Mouse (Mus musculus): ENCODE data around the gene Pdk3. TPM values are rescaled to one million over a fixed set of nuclear protein-coding genes. Genes with fewer than 3 reads are reported as not detected.

Pdk3 gene
- polyA plus RNA-seq, 1 experiment = 40.9 TPM

DNA sequence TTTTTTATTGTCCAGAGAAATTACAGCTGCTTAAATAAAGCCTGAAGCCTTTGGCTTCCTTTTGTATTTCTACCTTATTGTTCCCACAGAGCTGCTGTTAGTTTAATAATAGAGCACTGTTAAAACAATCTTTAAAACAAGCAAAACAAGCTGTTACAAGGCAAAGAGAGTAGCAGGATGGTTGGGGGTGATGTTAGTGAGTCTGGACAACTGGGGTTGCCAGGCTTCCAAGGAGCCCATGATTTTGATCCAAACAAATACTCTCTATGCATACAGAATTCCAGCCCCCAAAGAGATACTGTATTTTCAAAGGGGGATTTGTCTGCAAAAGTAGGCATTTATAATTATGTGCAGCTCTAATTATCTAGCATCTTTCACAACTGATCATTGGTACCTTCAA lies 99.6 kb downstream of the Pdk3 start:
- H3K4me1 ChIP-seq (ENCODE audit: control insufficient read depth, insufficient read depth, low read length) = no peaks in the 10 kb centered on the region
- no peak overlapping the region for H3K27ac ChIP-seq (ENCODE audit: insufficient read depth, low read length)
- no peaks in the 10 kb centered on the region for H3K9me3 ChIP-seq (replicated peaks; ENCODE audit: control insufficient read depth, insufficient read depth, low read length, poor library complexity, severe bottlenecking)
- TF ChIP-seq EP300 (IDR thresholded peaks at IDR 0.05; ENCODE audit: insufficient read depth, low read depth, low read length) (no peak), POLR2A (IDR thresholded peaks at IDR 0.05; ENCODE audit: insufficient read depth, low read length) (no peak), CTCF (IDR thresholded peaks at IDR 0.05; ENCODE audit: low read depth, low read length) (no peak)
- H3K9ac ChIP-seq (ENCODE audit: low read depth, poor library complexity, severe bottlenecking) = no peak overlapping the region
- no peaks in the 10 kb centered on the region for H3K36me3 ChIP-seq (ENCODE audit: control insufficient read depth, insufficient read depth, low read length, poor library complexity, severe bottlenecking)
- H3K27me3 ChIP-seq (ENCODE audit: control insufficient read depth, insufficient read depth, low read length, poor library complexity, severe bottlenecking) = no peaks in the 10 kb centered on the region
- H3K4me3 ChIP-seq (ENCODE audit: low read depth, low read length) = no peak overlapping the region

DNA sequence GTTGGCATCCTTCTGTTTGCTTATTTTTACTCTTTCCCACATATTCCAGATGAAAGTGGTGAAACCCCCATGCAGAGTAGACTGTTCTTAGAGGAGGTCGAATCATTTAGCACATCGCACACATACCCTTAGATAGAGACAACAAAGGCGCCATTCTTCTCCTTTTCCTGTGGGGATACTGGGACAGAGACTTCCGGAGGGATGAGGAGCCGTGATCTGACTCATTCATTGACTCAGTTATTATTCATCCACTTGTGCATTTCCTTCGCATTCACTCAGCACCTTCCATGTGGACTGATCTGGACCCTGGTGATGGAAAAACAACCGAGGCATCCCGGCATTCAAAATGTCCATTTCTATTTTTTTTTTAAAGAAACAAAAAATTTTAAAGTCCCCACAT lies 101.1 kb downstream of the Pdk3 start:
- no peak overlapping the region for H3K4me3 ChIP-seq (ENCODE audit: low read depth, low read length)

DNA sequence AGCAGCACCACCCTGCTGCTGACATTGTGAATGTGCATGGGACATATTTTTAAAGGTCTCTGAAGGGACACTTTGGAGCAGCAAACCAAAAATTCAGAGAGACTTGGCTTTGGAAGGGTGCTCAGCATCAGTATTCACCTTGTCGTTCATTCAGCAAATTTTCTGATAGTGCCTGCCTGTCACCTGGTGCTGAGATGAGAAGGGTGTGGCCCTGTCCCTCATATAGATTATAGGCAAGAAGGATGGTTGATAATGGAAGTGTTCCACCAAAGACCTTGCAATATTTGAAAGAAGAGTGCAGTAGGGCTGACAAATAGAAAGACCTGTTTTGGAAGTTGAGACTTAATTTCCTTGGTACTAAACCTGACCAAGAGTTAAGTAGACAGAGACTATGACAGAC lies 102.5 kb downstream of the Pdk3 start:
- Histone ChIP-seq H3K9me3 (replicated peaks; ENCODE audit: control insufficient read depth, insufficient read depth, low read length, poor library complexity, severe bottlenecking) (no peaks in the 10 kb centered on the region), H3K27ac (ENCODE audit: insufficient read depth, low read length) (no peak overlapping the region), H3K4me1 (ENCODE audit: control insufficient read depth, insufficient read depth, low read length) (no peaks in the 10 kb centered on the region), H3K9ac (ENCODE audit: low read depth, poor library complexity, severe bottlenecking) (no peak overlapping the region), H3K27me3 (ENCODE audit: control insufficient read depth, insufficient read depth, low read length, poor library complexity, severe bottlenecking) (no peaks in the 10 kb centered on the region), H3K4me3 (ENCODE audit: low read depth, low read length) (no peak overlapping the region), H3K36me3 (ENCODE audit: control insufficient read depth, insufficient read depth, low read length, poor library complexity, severe bottlenecking) (no peaks in the 10 kb centered on the region)
- TF ChIP-seq CTCF (IDR thresholded peaks at IDR 0.05; ENCODE audit: low read depth, low read length) (no peak), POLR2A (IDR thresholded peaks at IDR 0.05; ENCODE audit: insufficient read depth, low read length) (no peak), EP300 (IDR thresholded peaks at IDR 0.05; ENCODE audit: insufficient read depth, low read depth, low read length) (no peak)

More for the DNA sequence above, 101.1 kb downstream of the Pdk3 start:
- H3K4me1 ChIP-seq (ENCODE audit: control insufficient read depth, insufficient read depth, low read length) = no peaks in the 10 kb centered on the region
- H3K27ac ChIP-seq (ENCODE audit: insufficient read depth, low read length) = no peak overlapping the region
- no peaks in the 10 kb centered on the region for H3K27me3 ChIP-seq (ENCODE audit: control insufficient read depth, insufficient read depth, low read length, poor library complexity, severe bottlenecking)
- H3K9ac ChIP-seq (ENCODE audit: low read depth, poor library complexity, severe bottlenecking) = no peak overlapping the region
- H3K9me3 ChIP-seq (replicated peaks; ENCODE audit: control insufficient read depth, insufficient read depth, low read length, poor library complexity, severe bottlenecking) = no peaks in the 10 kb centered on the region
- TF ChIP-seq CTCF (IDR thresholded peaks at IDR 0.05; ENCODE audit: low read depth, low read length) = no peak
- TF ChIP-seq POLR2A (IDR thresholded peaks at IDR 0.05; ENCODE audit: insufficient read depth, low read length) = no peak
- no peak for TF ChIP-seq EP300 (IDR thresholded peaks at IDR 0.05; ENCODE audit: insufficient read depth, low read depth, low read length)
- H3K36me3 ChIP-seq (ENCODE audit: control insufficient read depth, insufficient read depth, low read length, poor library complexity, severe bottlenecking) = no peaks in the 10 kb centered on the region

Other genes with a start within 250 kb of the Pdk3 start
- gene Pola1, start 200.0 kb downstream of the Pdk3 start, polyA plus RNA-seq (2011; ENCODE audit: insufficient read depth, insufficient read length, low read depth, missing spikeins) = 45.4 and 46.8 TPM in 2 replicates
- 11.3 and 11.6 TPM in 2 replicates for gene Pcyt1b, start 177.3 kb downstream of the Pdk3 start, polyA plus RNA-seq (2011; ENCODE audit: insufficient read depth, insufficient read length, low read depth, missing spikeins)
- gene AU015836, start 136.5 kb upstream of the Pdk3 start, polyA plus RNA-seq (2011; ENCODE audit: insufficient read depth, insufficient read length, low read depth, missing spikeins) = 189 and 191 TPM in 2 replicates

Data from ES-Bruce4 (cell line).